Mouse (Mus musculus) CH12.LX (cell line): ENCODE measurements at regions not wholly inside any gene's neighbourhood (a gene's known extent, or its start where the extent isn't known, plus 50 kb on each side); places are given as distances from the start of the nearest gene placed in this dataset.

Source experiments
- DNase-seq: peaks from one replicate; pipeline ENCODE4 v3.0.0-alpha.2; 2013; ENCODE audit errors: extremely low read depth
- H3K27ac ChIP-seq: 2 replicates; pipeline ENCODE4 v1.5.1; 2012; ENCODE audit warnings: low read depth, mild to moderate bottlenecking, control low read depth, moderate library complexity; ENCODE audit not compliant: insufficient read depth
- H3K27me3 ChIP-seq: replicated peaks from 2 replicates; pipeline ENCODE3; 2012; ENCODE audit warnings: inconsistent platforms
- H3K36me3 ChIP-seq, 2 experiments: replicated peaks in 1 of 2; 2 replicates each; pipeline versions ENCODE3 to v1.6.1; 2012; ENCODE audit warnings: inconsistent platforms in 1 of 2, low read length in 1 of 2, mild to moderate bottlenecking in 1 of 2, mixed read lengths in 1 of 2, moderate library complexity in 1 of 2; ENCODE audit not compliant: control insufficient read depth in 1 of 2, insufficient read depth in 1 of 2
- H3K4me1 ChIP-seq, 2 experiments: 2 replicates each; pipeline ENCODE4 v1.6.1; 2012; ENCODE audit warnings: inconsistent platforms in 1 of 2, moderate library complexity in 1 of 2; ENCODE audit not compliant: insufficient read depth in 2 of 2, control insufficient read depth in 1 of 2
- H3K4me2 ChIP-seq: 2 replicates; pipeline ENCODE4 v1.6.1; 2012; ENCODE audit warnings: low read depth, mild to moderate bottlenecking, control low read depth; ENCODE audit not compliant: poor library complexity, insufficient read depth, severe bottlenecking
- H3K4me3 ChIP-seq, 3 experiments: fragments of 150-350 bp in 1 of 3; sonication (generic) in 1 of 3; replicated peaks in 1 of 3; 2 replicates each; pipeline versions ENCODE3 to v1.5.1; 2011 to 2012; ENCODE audit warnings: low read depth in 2 of 3, low read length in 2 of 3, mild to moderate bottlenecking in 2 of 3, moderate library complexity in 2 of 3, control low read depth in 1 of 3, improper control_type of control experiment in 1 of 3, inconsistent platforms in 1 of 3, mixed read lengths in 1 of 3; ENCODE audit not compliant: poor library complexity in 1 of 3
- H3K79me2 ChIP-seq: replicated peaks from 2 replicates; pipeline ENCODE4 v1.6.1; 2012; ENCODE audit warnings: mild to moderate bottlenecking, moderate library complexity; ENCODE audit not compliant: control insufficient read depth, poor library complexity, insufficient read depth, severe bottlenecking; ENCODE audit errors: extremely low read depth
- H3K9ac ChIP-seq: 2 replicates; pipeline ENCODE4 v1.6.1; 2012; ENCODE audit warnings: low read depth, mild to moderate bottlenecking, control low read depth, moderate library complexity; ENCODE audit not compliant: insufficient read depth
- H3K9me3 ChIP-seq: replicated peaks from 2 replicates; pipeline ENCODE3; 2012; ENCODE audit warnings: low read length, inconsistent platforms, mixed read lengths
- CHD1 ChIP-seq: IDR thresholded peaks from 2 replicates; pipeline ENCODE4 v1.6.1; 2012; ENCODE audit warnings: low read depth, low read length, improper control_type of control experiment, inconsistent platforms
- CTCF ChIP-seq, 2 experiments: IDR thresholded peaks in 1 of 2; conservative IDR thresholded peaks in 1 of 2; 2 replicates each; pipeline ENCODE4 v1.5.1; 2011 to 2012; ENCODE audit warnings: low read depth in 2 of 2, low read length in 2 of 2, improper control_type of control experiment in 1 of 2, inconsistent platforms in 1 of 2, mild to moderate bottlenecking in 1 of 2, moderate library complexity in 1 of 2
- ELF1 ChIP-seq: IDR thresholded peaks from 2 replicates; pipeline ENCODE4 v1.6.1; 2014; ENCODE audit warnings: low read depth, mild to moderate bottlenecking, inconsistent platforms, low read length, improper control_type of control experiment
- EP300 ChIP-seq: IDR thresholded peaks from 2 replicates; pipeline ENCODE4 v1.6.1; 2011; ENCODE audit warnings: low read length, improper control_type of control experiment
- HCFC1 ChIP-seq: IDR thresholded peaks from 2 replicates; pipeline ENCODE4 v1.6.1; 2012; ENCODE audit warnings: low read depth, mild to moderate bottlenecking, inconsistent platforms, low read length, improper control_type of control experiment
- IRF4 ChIP-seq: IDR thresholded peaks from 2 replicates; pipeline ENCODE4 v1.6.1; 2014; ENCODE audit warnings: low read depth, mild to moderate bottlenecking, inconsistent platforms, low read length, improper control_type of control experiment
- JUN ChIP-seq: IDR thresholded peaks from 2 replicates; pipeline ENCODE4 v1.6.1; 2011; ENCODE audit warnings: low read depth, mild to moderate bottlenecking, low read length, improper control_type of control experiment, moderate library complexity; ENCODE audit not compliant: insufficient read depth
- JUND ChIP-seq: conservative IDR thresholded peaks from 2 replicates; pipeline ENCODE4 v1.6.1; 2011; ENCODE audit warnings: low read depth, low read length, improper control_type of control experiment
- MAX ChIP-seq: IDR thresholded peaks from 2 replicates; pipeline ENCODE4 v1.6.1; 2011; ENCODE audit warnings: low read length, improper control_type of control experiment
- MAZ ChIP-seq: IDR thresholded peaks from 2 replicates; pipeline ENCODE4 v1.6.1; 2012; ENCODE audit warnings: low read depth, mild to moderate bottlenecking, inconsistent platforms, low read length, improper control_type of control experiment, moderate library complexity
- NELFE ChIP-seq: IDR thresholded peaks from 2 replicates; pipeline ENCODE4 v1.6.1; 2011; ENCODE audit warnings: low read depth, low read length, improper control_type of control experiment
- POLR2A ChIP-seq: IDR thresholded peaks from 2 replicates; pipeline ENCODE4 v1.6.1; 2011; ENCODE audit warnings: low read depth, mild to moderate bottlenecking, improper control_type of control experiment, low read length
- RCOR1 ChIP-seq: conservative IDR thresholded peaks from 2 replicates; pipeline ENCODE4 v1.6.1; 2012; ENCODE audit warnings: low read depth, mild to moderate bottlenecking, inconsistent platforms, low read length, improper control_type of control experiment
- UBTF ChIP-seq: IDR thresholded peaks from 2 replicates; pipeline ENCODE4 v1.6.1; 2012; ENCODE audit warnings: low read depth, mild to moderate bottlenecking, inconsistent platforms, low read length, improper control_type of control experiment, moderate library complexity
- USF1 ChIP-seq: IDR thresholded peaks from 2 replicates; pipeline ENCODE4 v1.6.1; 2014; ENCODE audit warnings: low read depth, mild to moderate bottlenecking, inconsistent platforms, low read length, improper control_type of control experiment
- USF2 ChIP-seq: conservative IDR thresholded peaks from 2 replicates; pipeline ENCODE4 v1.6.1; 2011; ENCODE audit warnings: low read depth, low read length, improper control_type of control experiment
- dilution Hi-C: fragments of 300-500 bp; cut with MboI; formaldehyde crosslinking; loops from 2 replicates; pipeline ENCODE4 v1.14.3; 2020; ENCODE audit warnings: low sequenced_read_pairs; ENCODE audit not compliant: extremely low pct_unique_long_range_greater_than_20kb, extremely low pct_ligation_motif_present
- in situ Hi-C: fragments of 300-500 bp; cut with MboI; formaldehyde crosslinking; loops from 3 replicates; pipeline ENCODE4 v1.14.3; 2019; ENCODE audit warnings: low sequenced_read_pairs, low pct_ligation_motif_present, low pct_unique_long_range_greater_than_20kb, mixed read lengths

DNA sequence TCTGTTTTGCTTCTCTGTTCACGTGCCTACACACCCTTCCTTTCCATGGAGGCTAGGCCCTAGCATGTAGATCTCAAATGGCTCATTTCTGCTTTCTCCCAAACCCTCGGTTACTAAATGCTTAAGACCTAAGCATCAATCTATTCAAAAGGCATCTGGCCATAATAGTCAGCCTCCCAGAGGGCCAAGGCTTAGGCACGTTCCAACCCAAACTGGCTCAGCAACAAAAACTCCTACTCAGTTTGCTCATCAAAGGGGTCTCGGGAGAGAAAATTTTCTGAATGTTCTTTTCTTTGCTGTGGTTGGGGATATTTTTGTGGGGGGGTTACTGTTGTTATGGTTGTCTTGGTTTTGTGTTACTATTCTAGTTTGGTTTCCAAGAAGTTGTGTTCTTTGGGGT is 196.8 kb upstream of the Azi2 start:
- Histone ChIP-seq H3K27ac (no peak overlapping the region), H3K36me3 (no peaks in the 10 kb centered on the region), H3K9me3 (peaks cover 82% of the 10 kb centered on the region), H3K27me3 (no peaks in the 10 kb centered on the region), H3K9ac (no peak overlapping the region), H3K79me2 (no peaks in the 10 kb centered on the region), H3K4me3 (no peak overlapping the region), H3K4me1 (no peaks in the 10 kb centered on the region), H3K4me2 (no peak overlapping the region)
- in situ Hi-C loops (no loop called here), dilution Hi-C loops (no loop called here)
- no peak for DNase-seq
- TF ChIP-seq MAX: no peak
- TF ChIP-seq HCFC1: no peak
- no peak for TF ChIP-seq CHD1
- TF ChIP-seq JUND: no peak
- TF ChIP-seq USF1: no peak
- TF ChIP-seq IRF4: no peak
- no peak for TF ChIP-seq ELF1

DNA sequence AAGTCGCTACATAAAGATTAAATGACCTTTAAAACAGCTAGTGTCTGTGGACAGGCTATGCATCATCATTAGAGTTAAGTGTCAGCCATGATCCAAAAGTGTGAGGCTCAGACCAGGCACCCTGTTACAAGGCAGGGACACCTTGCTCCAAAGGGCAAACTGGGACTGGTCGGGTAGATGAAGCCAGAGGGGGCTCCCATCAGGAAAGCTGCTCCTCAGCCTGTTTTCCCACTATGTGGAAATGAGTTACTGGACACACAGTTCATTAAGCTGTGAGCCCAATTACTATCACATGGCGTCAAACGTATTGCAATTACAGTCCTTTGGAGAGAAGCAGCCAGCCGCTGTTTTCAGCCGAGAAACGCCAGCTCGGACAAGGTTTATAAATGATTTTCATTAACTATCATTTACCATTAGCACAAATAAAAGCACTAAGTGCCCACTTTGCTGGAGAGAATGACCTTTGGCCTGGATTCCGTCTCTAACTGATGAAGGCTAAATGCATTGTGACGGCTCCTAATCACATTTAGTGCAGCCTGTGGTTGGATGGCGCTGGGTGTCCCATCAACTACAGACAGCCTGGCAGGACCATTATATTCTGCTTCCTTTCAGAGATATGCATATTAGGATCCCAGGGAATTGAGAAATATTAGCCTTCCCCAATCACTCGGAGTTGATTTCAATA is 203.5 kb upstream of the Azi2 start:
- DNase-seq: no peak
- dilution Hi-C loops: no loop called here
- no peaks in the 10 kb centered on the region for H3K36me3 ChIP-seq
- H3K27ac ChIP-seq: no peak overlapping the region
- H3K4me1 ChIP-seq: no peaks in the 10 kb centered on the region
- no peak overlapping the region for H3K9ac ChIP-seq
- in situ Hi-C loops: no loop called here
- H3K4me3 ChIP-seq: no peak overlapping the region
- TF ChIP-seq JUN (no peak), RCOR1 (no peak), USF2 (no peak), EP300 (no peak), MAZ (no peak), MAX (no peak), POLR2A (no peak), UBTF (no peak), CTCF (conservative IDR thresholded peaks at IDR 0.05 in 1 of 2, IDR thresholded peaks at IDR 0.05 in 1 of 2; ENCODE audit: low read depth in 2 of 2, low read length in 2 of 2) (no peak), NELFE (no peak), JUND (no peak)
- no peaks in the 10 kb centered on the region for H3K27me3 ChIP-seq
- H3K9me3 ChIP-seq: peaks cover 76% of the 10 kb centered on the region
- no peak overlapping the region for H3K4me2 ChIP-seq
- H3K79me2 ChIP-seq: no peaks in the 10 kb centered on the region
